Mouse (Mus musculus): Measurements from ENCODE around the gene Htatip2. TPM values are rescaled to one million over a fixed set of nuclear protein-coding genes. Genes with fewer than 3 reads are reported as not detected.

Htatip2 gene
- polyA plus RNA-seq, 1 experiment, result 11.9 TPM

- no peaks in the 10 kb centered on the region for H3K4me1 ChIP-seq (replicated peaks; ENCODE audit: control insufficient read depth, insufficient read depth, low read length)
- H3K4me3 ChIP-seq (ENCODE audit: control insufficient read depth, insufficient read depth, low read length), result no peak overlapping the region
- peaks cover 2% of the 10 kb centered on the region for H3K36me3 ChIP-seq (ENCODE audit: control insufficient read depth, insufficient read depth, low read length)
- TF ChIP-seq POLR2A (IDR thresholded peaks at IDR 0.05; ENCODE audit: control insufficient read depth, extremely low read depth, insufficient read depth, low read length, poor library complexity) (no peak), CTCF (IDR thresholded peaks at IDR 0.05; ENCODE audit: borderline replicate concordance, control insufficient read depth, extremely low read depth, insufficient read depth, low read length, poor library complexity) (no peak)
- no peaks in the 10 kb centered on the region for H3K27me3 ChIP-seq (ENCODE audit: control insufficient read depth, insufficient read depth, low read length)
- no peak overlapping the region for H3K27ac ChIP-seq (ENCODE audit: control insufficient read depth, insufficient read depth, low read length)
- 97% methylated on average over 7 of the region's 7 CpGs for WGBS
- DNase-seq, result no peak
These were observed 7.3 kb downstream of the Htatip2 start for GRCm38 (mm10) chr7:49766166-49766565.

DNA sequence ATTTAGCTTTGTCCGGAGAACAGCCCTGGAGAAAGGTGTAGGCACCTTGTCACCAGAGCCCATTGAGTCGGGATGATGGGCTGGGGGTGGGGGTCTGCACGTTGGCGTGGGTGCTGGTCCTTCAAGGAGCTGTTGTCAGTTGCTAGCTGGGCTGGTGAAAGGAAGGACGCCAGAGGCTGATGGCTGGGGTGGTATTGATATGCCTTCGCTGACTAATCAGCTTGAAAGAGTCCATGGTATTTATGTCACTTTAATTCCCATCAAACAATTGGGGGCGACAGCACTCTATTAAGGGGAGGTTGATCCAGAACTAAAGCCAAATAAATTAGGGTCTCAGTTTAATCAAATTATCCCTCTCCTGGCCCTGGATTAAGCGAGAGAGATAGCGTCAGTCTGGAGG is 9.6 kb downstream of the Htatip2 start:
- Histone ChIP-seq H3K27ac (ENCODE audit: control insufficient read depth, insufficient read depth, low read length) (no peak overlapping the region), H3K4me1 (replicated peaks; ENCODE audit: control insufficient read depth, insufficient read depth, low read length) (no peaks in the 10 kb centered on the region), H3K27me3 (ENCODE audit: control insufficient read depth, insufficient read depth, low read length) (no peaks in the 10 kb centered on the region), H3K36me3 (ENCODE audit: control insufficient read depth, insufficient read depth, low read length) (peaks cover 15% of the 10 kb centered on the region), H3K4me3 (ENCODE audit: control insufficient read depth, insufficient read depth, low read length) (no peak overlapping the region)
- WGBS, result 95% methylated on average over 9 of the region's 9 CpGs
- TF ChIP-seq POLR2A (IDR thresholded peaks at IDR 0.05; ENCODE audit: control insufficient read depth, extremely low read depth, insufficient read depth, low read length, poor library complexity) (no peak), CTCF (IDR thresholded peaks at IDR 0.05; ENCODE audit: borderline replicate concordance, control insufficient read depth, extremely low read depth, insufficient read depth, low read length, poor library complexity) (no peak)
- DNase-seq, result no peak

GRCm38 (mm10) chr7:49774396-49774795 is 15.5 kb downstream of the Htatip2 start:
- no peaks in the 10 kb centered on the region for H3K27me3 ChIP-seq (ENCODE audit: control insufficient read depth, insufficient read depth, low read length)
- DNase-seq, result no peak
- 92% methylated on average over 2 of the region's 2 CpGs for WGBS
- no peak overlapping the region for H3K4me3 ChIP-seq (ENCODE audit: control insufficient read depth, insufficient read depth, low read length)
- no peak overlapping the region for H3K27ac ChIP-seq (ENCODE audit: control insufficient read depth, insufficient read depth, low read length)
- H3K36me3 ChIP-seq (ENCODE audit: control insufficient read depth, insufficient read depth, low read length), result peaks cover 15% of the 10 kb centered on the region
- no peak for TF ChIP-seq CTCF (IDR thresholded peaks at IDR 0.05; ENCODE audit: borderline replicate concordance, control insufficient read depth, extremely low read depth, insufficient read depth, low read length, poor library complexity)
- TF ChIP-seq POLR2A (IDR thresholded peaks at IDR 0.05; ENCODE audit: control insufficient read depth, extremely low read depth, insufficient read depth, low read length, poor library complexity), result no peak
- H3K4me1 ChIP-seq (replicated peaks; ENCODE audit: control insufficient read depth, insufficient read depth, low read length), result peaks cover 2% of the 10 kb centered on the region

DNA sequence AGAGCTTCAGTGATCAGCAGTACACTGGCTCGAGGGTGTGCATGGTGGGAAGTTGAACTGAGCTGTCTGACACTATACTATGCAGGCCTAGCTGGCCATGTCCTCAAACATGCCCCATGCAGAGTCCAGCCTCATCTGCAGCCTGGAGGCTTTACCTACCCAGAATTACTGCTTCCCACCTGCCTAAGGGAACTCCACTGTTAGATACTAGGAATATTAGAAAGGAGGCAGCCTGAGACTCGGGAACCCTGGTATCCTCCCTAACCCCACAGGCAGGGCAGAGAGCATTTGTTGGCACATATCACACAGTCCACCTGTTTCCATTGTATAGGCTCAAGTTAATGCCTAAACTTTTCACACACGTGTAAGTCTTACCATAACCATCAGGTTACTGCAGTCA is 18.7 kb downstream of the Htatip2 start:
- Histone ChIP-seq H3K27ac (ENCODE audit: control insufficient read depth, insufficient read depth, low read length) (no peak overlapping the region), H3K27me3 (ENCODE audit: control insufficient read depth, insufficient read depth, low read length) (no peaks in the 10 kb centered on the region), H3K4me1 (replicated peaks; ENCODE audit: control insufficient read depth, insufficient read depth, low read length) (peaks cover 5% of the 10 kb centered on the region), H3K4me3 (ENCODE audit: control insufficient read depth, insufficient read depth, low read length) (no peak overlapping the region), H3K36me3 (ENCODE audit: control insufficient read depth, insufficient read depth, low read length) (peaks cover 8% of the 10 kb centered on the region)
- 55% methylated on average over 3 of the region's 3 CpGs for WGBS
- no peak for TF ChIP-seq CTCF (IDR thresholded peaks at IDR 0.05; ENCODE audit: borderline replicate concordance, control insufficient read depth, extremely low read depth, insufficient read depth, low read length, poor library complexity)
- no peak for TF ChIP-seq POLR2A (IDR thresholded peaks at IDR 0.05; ENCODE audit: control insufficient read depth, extremely low read depth, insufficient read depth, low read length, poor library complexity)
- no peak for DNase-seq

- TF ChIP-seq POLR2A (IDR thresholded peaks at IDR 0.05; ENCODE audit: control insufficient read depth, extremely low read depth, insufficient read depth, low read length, poor library complexity) (no peak), CTCF (IDR thresholded peaks at IDR 0.05; ENCODE audit: borderline replicate concordance, control insufficient read depth, extremely low read depth, insufficient read depth, low read length, poor library complexity) (peak; percentile 98)
- under 1% methylated on average over 82 of the region's 92 CpGs for WGBS
- no peak within 1 kb of the TSS for H3K27ac ChIP-seq (ENCODE audit: control insufficient read depth, insufficient read depth, low read length)
- H3K27me3 ChIP-seq (ENCODE audit: control insufficient read depth, insufficient read depth, low read length), result no peaks in the 10 kb centered on the region
- H3K36me3 ChIP-seq (ENCODE audit: control insufficient read depth, insufficient read depth, low read length), result peaks cover under 1% of the 10 kb centered on the region; the same call in 1 of the 2 replicates
- H3K4me1 ChIP-seq (replicated peaks; ENCODE audit: control insufficient read depth, insufficient read depth, low read length), result peaks cover 5% of the 10 kb centered on the region
- peak; percentile 99 for DNase-seq
- peak within 1 kb of the TSS; percentile 69 for H3K4me3 ChIP-seq (ENCODE audit: control insufficient read depth, insufficient read depth, low read length)
These were observed 19.4 kb downstream of the Htatip2 start, which contains the start of gene Prmt3 for GRCm38 (mm10) chr7:49778114-49778901. Prmt3 (plus strand) TSS chr7:49778346.

DNA sequence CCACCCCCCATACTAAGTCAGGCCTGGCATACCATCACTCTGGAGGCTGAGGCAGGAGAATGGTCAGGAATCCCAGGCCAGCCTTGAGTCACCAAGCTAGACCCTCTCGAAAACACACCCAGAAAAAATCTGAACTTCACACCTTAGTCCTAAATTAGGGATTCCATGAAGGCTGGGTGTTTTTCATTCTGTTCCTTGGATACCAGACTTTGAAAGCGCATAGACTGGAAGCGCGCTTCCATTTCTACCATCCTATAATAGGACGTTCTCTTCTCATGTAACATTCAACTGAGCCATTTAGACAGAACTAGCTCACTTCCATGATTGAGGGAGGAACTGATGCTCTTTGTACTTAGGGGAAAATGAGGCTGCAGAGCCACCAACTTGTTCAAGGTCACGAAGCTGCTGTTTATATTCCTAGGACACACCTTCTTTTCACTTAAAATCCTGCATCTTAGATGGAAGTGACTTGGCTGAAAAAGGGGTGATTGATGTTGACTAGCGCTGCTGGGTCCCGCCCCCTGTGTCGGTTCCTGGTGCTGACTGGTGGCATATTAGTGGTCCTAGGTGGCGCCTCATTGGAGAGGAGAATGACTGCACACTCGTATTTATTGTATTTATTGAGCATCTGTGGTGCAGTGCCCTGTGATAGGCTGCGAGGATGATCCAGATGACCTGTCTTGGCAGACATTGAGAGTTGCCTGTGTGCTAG is 20.1 kb downstream of the Htatip2 start:
- Histone ChIP-seq H3K4me3 (ENCODE audit: control insufficient read depth, insufficient read depth, low read length) (peak overlapping the region; percentile 69; the same call in 1 of the 2 replicates), H3K27ac (ENCODE audit: control insufficient read depth, insufficient read depth, low read length) (no peak overlapping the region), H3K27me3 (ENCODE audit: control insufficient read depth, insufficient read depth, low read length) (no peaks in the 10 kb centered on the region), H3K4me1 (replicated peaks; ENCODE audit: control insufficient read depth, insufficient read depth, low read length) (peaks cover 5% of the 10 kb centered on the region), H3K36me3 (ENCODE audit: control insufficient read depth, insufficient read depth, low read length) (no peaks in the 10 kb centered on the region)
- TF ChIP-seq CTCF (IDR thresholded peaks at IDR 0.05; ENCODE audit: borderline replicate concordance, control insufficient read depth, extremely low read depth, insufficient read depth, low read length, poor library complexity) (no peak), POLR2A (IDR thresholded peaks at IDR 0.05; ENCODE audit: control insufficient read depth, extremely low read depth, insufficient read depth, low read length, poor library complexity) (no peak)
- peak; percentile 29 for DNase-seq
- 55% methylated on average over 12 of the region's 12 CpGs for WGBS
